Mouse (Mus musculus): ENCODE measurements at regions not wholly inside any gene's neighbourhood (a gene's known extent, or its start where the extent isn't known, plus 50 kb on each side); places are given as distances from the start of the nearest gene placed in this dataset.

- no peak overlapping the region for H3K4me2 ChIP-seq (replicated peaks; ENCODE audit: low read depth)
- DNase-seq (ENCODE audit: low spot score): no peak
- WGBS: 67% methylated on average over 4 of the region's 4 CpGs
- no peak overlapping the region for H3K27ac ChIP-seq (replicated peaks)
- no peak overlapping the region for H3K4me3 ChIP-seq (ENCODE audit: low read depth, low read length)
- ATAC-seq (ENCODE audit: low FRiP score, low TSS enrichment): no peak
- H3K36me3 ChIP-seq (ENCODE audit: control insufficient read depth, insufficient read depth, low read length): no peaks in the 10 kb centered on the region
- H3K27me3 ChIP-seq (ENCODE audit: control insufficient read depth, insufficient read depth, low read length): no peaks in the 10 kb centered on the region
- no peak overlapping the region for H3K9ac ChIP-seq (ENCODE audit: low read length)
- no peaks in the 10 kb centered on the region for H3K9me3 ChIP-seq (ENCODE audit: control insufficient read depth, low read length)
- TF ChIP-seq CTCF (IDR thresholded peaks at IDR 0.05; ENCODE audit: low read depth) (no peak), EP300 (optimal IDR thresholded peaks at IDR 0.05) (no peak)
- no peaks in the 10 kb centered on the region for H3K4me1 ChIP-seq (replicated peaks; ENCODE audit: control insufficient read depth, insufficient read depth)
Measured at GRCm38 (mm10) chr13:32536241-32536640, 197.7 kb upstream of the Gmds start.

GRCm38 (mm10) chr13:32535602-32536001 lies 197.1 kb upstream of the Gmds start:
- Histone ChIP-seq H3K27ac (replicated peaks) (no peak overlapping the region), H3K36me3 (ENCODE audit: control insufficient read depth, insufficient read depth, low read length) (no peaks in the 10 kb centered on the region), H3K4me2 (replicated peaks; ENCODE audit: low read depth) (no peak overlapping the region), H3K27me3 (ENCODE audit: control insufficient read depth, insufficient read depth, low read length) (no peaks in the 10 kb centered on the region), H3K9ac (ENCODE audit: low read length) (no peak overlapping the region), H3K4me1 (replicated peaks; ENCODE audit: control insufficient read depth, insufficient read depth) (no peaks in the 10 kb centered on the region), H3K9me3 (ENCODE audit: control insufficient read depth, low read length) (no peaks in the 10 kb centered on the region), H3K4me3 (ENCODE audit: low read depth, low read length) (no peak overlapping the region)
- 93% methylated on average over 4 of the region's 4 CpGs for WGBS
- no peak for ATAC-seq (ENCODE audit: low FRiP score, low TSS enrichment)
- no peak for DNase-seq (ENCODE audit: low spot score)
- TF ChIP-seq CTCF (IDR thresholded peaks at IDR 0.05; ENCODE audit: low read depth) (no peak), EP300 (optimal IDR thresholded peaks at IDR 0.05) (no peak)

GRCm38 (mm10) chr13:32530926-32531512 lies 192.5 kb upstream of the Gmds start:
- H3K27ac ChIP-seq (replicated peaks): no peak overlapping the region
- H3K27me3 ChIP-seq (ENCODE audit: control insufficient read depth, insufficient read depth, low read length): no peaks in the 10 kb centered on the region
- WGBS: 73% methylated on average over 3 of the region's 3 CpGs
- TF ChIP-seq EP300 (optimal IDR thresholded peaks at IDR 0.05) (no peak), CTCF (IDR thresholded peaks at IDR 0.05; ENCODE audit: low read depth) (no peak)
- no peak overlapping the region for H3K9ac ChIP-seq (ENCODE audit: low read length)
- no peaks in the 10 kb centered on the region for H3K36me3 ChIP-seq (ENCODE audit: control insufficient read depth, insufficient read depth, low read length)
- no peak for DNase-seq (ENCODE audit: low spot score)
- H3K9me3 ChIP-seq (ENCODE audit: control insufficient read depth, low read length): no peaks in the 10 kb centered on the region
- H3K4me1 ChIP-seq (replicated peaks; ENCODE audit: control insufficient read depth, insufficient read depth): no peaks in the 10 kb centered on the region
- H3K4me3 ChIP-seq (ENCODE audit: low read depth, low read length): no peak overlapping the region
- no peak overlapping the region for H3K4me2 ChIP-seq (replicated peaks; ENCODE audit: low read depth)
- ATAC-seq (ENCODE audit: low FRiP score, low TSS enrichment): no peak

- H3K4me3 ChIP-seq (ENCODE audit: low read depth, low read length): no peak overlapping the region
- H3K4me1 ChIP-seq (replicated peaks; ENCODE audit: control insufficient read depth, insufficient read depth): no peaks in the 10 kb centered on the region
- no peaks in the 10 kb centered on the region for H3K36me3 ChIP-seq (ENCODE audit: control insufficient read depth, insufficient read depth, low read length)
- no peaks in the 10 kb centered on the region for H3K9me3 ChIP-seq (ENCODE audit: control insufficient read depth, low read length)
- H3K27ac ChIP-seq (replicated peaks): no peak overlapping the region
- 33% methylated on average over 16 of the region's 16 CpGs for WGBS
- TF ChIP-seq EP300 (optimal IDR thresholded peaks at IDR 0.05): no peak
- TF ChIP-seq CTCF (IDR thresholded peaks at IDR 0.05; ENCODE audit: low read depth): no peak
- H3K4me2 ChIP-seq (replicated peaks; ENCODE audit: low read depth): no peak overlapping the region
- DNase-seq (ENCODE audit: low spot score) (no peak), ATAC-seq (ENCODE audit: low FRiP score, low TSS enrichment) (no peak)
- no peaks in the 10 kb centered on the region for H3K27me3 ChIP-seq (ENCODE audit: control insufficient read depth, insufficient read depth, low read length)
- H3K9ac ChIP-seq (ENCODE audit: low read length): no peak overlapping the region
Measured at GRCm38 (mm10) chr13:32518611-32519344, 180.2 kb upstream of the Gmds start.

- no peak overlapping the region for H3K27ac ChIP-seq (replicated peaks)
- H3K4me2 ChIP-seq (replicated peaks; ENCODE audit: low read depth): no peak overlapping the region
- TF ChIP-seq EP300 (optimal IDR thresholded peaks at IDR 0.05): no peak
- TF ChIP-seq CTCF (IDR thresholded peaks at IDR 0.05; ENCODE audit: low read depth): no peak
- no peaks in the 10 kb centered on the region for H3K4me1 ChIP-seq (replicated peaks; ENCODE audit: control insufficient read depth, insufficient read depth)
- no peaks in the 10 kb centered on the region for H3K27me3 ChIP-seq (ENCODE audit: control insufficient read depth, insufficient read depth, low read length)
- H3K4me3 ChIP-seq (ENCODE audit: low read depth, low read length): no peak overlapping the region
- DNase-seq (ENCODE audit: low spot score) (no peak), ATAC-seq (ENCODE audit: low FRiP score, low TSS enrichment) (no peak)
- 63% methylated on average over 8 of the region's 8 CpGs for WGBS
- H3K9me3 ChIP-seq (ENCODE audit: control insufficient read depth, low read length): no peaks in the 10 kb centered on the region
- no peaks in the 10 kb centered on the region for H3K36me3 ChIP-seq (ENCODE audit: control insufficient read depth, insufficient read depth, low read length)
- no peak overlapping the region for H3K9ac ChIP-seq (ENCODE audit: low read length)
Measured at GRCm38 (mm10) chr13:32517514-32517913, 179.0 kb upstream of the Gmds start.

Measured in stomach, postnatal 0 days (tissue).